Mouse (Mus musculus) liver, adult (tissue): ENCODE data around the gene Speer3.

Experiments used
- GATA4 ChIP-seq: IDR thresholded peaks from 2 replicates; pipeline ENCODE4 v1.6.1; 2014; ENCODE audit warnings: mild to moderate bottlenecking, low read length; ENCODE audit not compliant: insufficient replicate concordance

The Speer3 gene

DNA sequence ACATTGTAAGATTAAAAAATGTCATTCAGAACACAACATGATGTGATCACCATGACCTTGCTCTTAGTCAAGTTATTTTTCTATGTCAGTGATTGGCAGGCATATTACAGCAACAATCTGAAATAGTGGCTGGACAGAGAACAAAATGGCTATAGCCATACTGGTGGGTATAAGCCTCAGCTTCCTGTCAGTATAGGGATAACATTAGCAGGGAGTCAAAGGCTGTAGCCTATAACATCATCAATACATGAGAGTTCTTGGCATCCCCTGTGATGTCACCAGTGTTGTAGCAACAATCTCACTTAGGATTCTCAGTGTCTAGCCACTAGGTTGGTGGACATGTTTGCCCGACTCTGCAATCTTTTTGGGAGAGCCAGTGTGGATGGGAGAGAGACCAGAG lies at the start of gene Speer3:
Speer3 (plus strand) TSS at position 301 of the 400 bp plus-strand sequence.
- no peak for TF ChIP-seq GATA4

- no peak for TF ChIP-seq GATA4
These were observed 33.7 kb downstream of the Speer3 start for GRCm38 (mm10) chr5:13825108-13825507.

DNA sequence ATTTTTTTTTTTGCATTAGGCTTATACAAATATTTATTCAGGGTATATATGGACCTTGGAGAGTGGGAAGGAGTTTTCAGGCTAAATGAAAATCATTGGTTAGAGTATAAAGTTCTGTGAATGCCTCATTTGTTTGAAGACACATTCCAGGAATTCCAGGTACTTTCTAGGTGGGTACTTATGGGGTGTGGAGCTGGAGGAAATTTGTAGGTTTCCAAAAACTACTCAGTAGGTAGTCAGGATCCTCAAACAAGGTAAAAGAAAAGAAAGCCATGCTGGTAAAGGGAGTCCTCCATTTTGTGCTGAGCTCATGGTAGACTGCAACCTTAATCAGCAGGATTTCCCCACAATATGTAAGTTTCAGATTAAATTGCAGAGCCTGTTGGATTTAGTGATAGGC lies 35.3 kb downstream of the Speer3 start:
- TF ChIP-seq GATA4, result no peak

DNA sequence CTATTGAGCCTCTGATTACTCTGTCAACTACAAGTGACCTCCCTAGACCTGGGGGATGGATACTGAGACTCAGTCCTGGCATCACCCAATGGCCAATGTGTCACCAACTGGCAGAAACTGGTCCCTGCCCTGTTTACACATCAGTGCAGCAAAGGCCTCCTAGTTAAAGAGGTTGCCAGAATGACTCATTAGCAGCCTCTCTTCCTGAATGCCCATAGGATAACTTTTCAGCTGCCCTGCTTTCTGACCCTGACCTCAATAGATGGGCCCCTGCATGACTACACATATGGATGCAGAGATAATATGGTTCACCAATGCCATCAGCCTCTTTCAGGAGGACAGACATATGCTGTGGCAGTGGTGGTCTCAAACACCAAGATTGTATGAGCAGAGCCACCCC lies 52.9 kb downstream of the Speer3 start:
- no peak for TF ChIP-seq GATA4
